16 mouse cellular contexts compared by ENCODE assay signal in genomic region chr12:117736130-117736529, GRCm38 (mm10).
DNase-seq lines count a peak whose midpoint lies in the region; ATAC-seq and TF ChIP-seq lines count a peak whose summit lies in the region.
"Had no signal": no experiment of that assay in that cellular context is flagged by ENCODE, and none has a peak within 500 bp of the region (broad histone marks: within the 10 kb centered on the region; RNA-seq: fewer than 3 reads in every experiment).

No protein-coding gene starts in this region.

- H3K36me3 ChIP-seq in heart, embryonic 10.5 days = 0 out of 2 replicates have a peak, but pooled peaks cover 3% of the 10 kb centered on the region
- peaks cover 15% of the 10 kb centered on the region for H3K36me3 ChIP-seq in midbrain, embryonic 14.5 days (ENCODE audit: control insufficient read depth, insufficient read depth, low read length)
- peaks cover 6% of the 10 kb centered on the region for H3K36me3 ChIP-seq in midbrain, postnatal 0 days (ENCODE audit: insufficient read depth, low read length)
- H3K36me3 ChIP-seq in hindbrain, embryonic 16.5 days (ENCODE audit: control insufficient read depth, insufficient read depth, low read length) = peaks cover under 1% of the 10 kb centered on the region; the same call in 1 of the 2 replicates
- H3K36me3 ChIP-seq: kidney, embryonic 15.5 days; liver, embryonic 13.5 days had no signal

- H3K4me3 ChIP-seq in heart, embryonic 10.5 days = no peak overlapping the region
- no peak overlapping the region for H3K4me3 ChIP-seq in midbrain, embryonic 14.5 days (replicated peaks; ENCODE audit: low read depth, low read length)
- no peak overlapping the region for H3K4me3 ChIP-seq in midbrain, postnatal 0 days (ENCODE audit: low read depth, low read length)
- H3K4me3 ChIP-seq in hindbrain, embryonic 16.5 days (ENCODE audit: low read length) = no peak overlapping the region
- no peak overlapping the region for H3K4me3 ChIP-seq in layer of hippocampus, adult 2 months
- H3K4me3 ChIP-seq: erythroblast, embryonic 14.5 days; kidney, embryonic 15.5 days; liver, embryonic 13.5 days; myocyte had no signal

- WGBS in heart, embryonic 10.5 days = 68% methylated on average over 3 of the region's 3 CpGs
- 94% methylated on average over 3 of the region's 3 CpGs for WGBS in midbrain, embryonic 14.5 days
- 91% methylated on average over 3 of the region's 3 CpGs for WGBS in midbrain, postnatal 0 days
- WGBS in hindbrain, embryonic 16.5 days = 88% methylated on average over 3 of the region's 3 CpGs

- DNase-seq in heart, embryonic 10.5 days (ENCODE audit: low spot score) = no peak
- no peak for DNase-seq in heart, adult 18-20 months
- no peak for DNase-seq in midbrain, embryonic 14.5 days
- DNase-seq in midbrain, postnatal 0 days (ENCODE audit: low spot score) = no peak
- DNase-seq in frontal cortex, postnatal 10 days (ENCODE audit: low spot score in 2 of 2) = no peak
- DNase-seq in layer of hippocampus, adult 2 months (ENCODE audit: low spot score in 2 of 2) = no peak
- DNase-seq in lung, postnatal 4 days = no peak
- DNase-seq: cerebellum, adult 11 months; embryo, embryonic 11 days; liver, embryonic 13.5 days; lung, postnatal 14 days had no signal

- peaks cover 42% of the 10 kb centered on the region for H3K4me1 ChIP-seq in heart, embryonic 10.5 days
- H3K4me1 ChIP-seq in midbrain, embryonic 14.5 days (ENCODE audit: control insufficient read depth, insufficient read depth, low read length) = peaks cover 19% of the 10 kb centered on the region
- H3K4me1 ChIP-seq in midbrain, postnatal 0 days (ENCODE audit: insufficient read depth, low read length) = 0 out of 2 replicates have a peak, but pooled peaks cover 5% of the 10 kb centered on the region
- peaks cover 5% of the 10 kb centered on the region for H3K4me1 ChIP-seq in hindbrain, embryonic 16.5 days (ENCODE audit: control insufficient read depth, insufficient read depth, low read depth, low read length)
- H3K4me1 ChIP-seq: liver, embryonic 13.5 days had no signal

- TF ChIP-seq CTCF in midbrain, postnatal 0 days (IDR thresholded peaks at IDR 0.05) = no peak
- no peak for TF ChIP-seq CTCF in layer of hippocampus, adult 2 months (conservative IDR thresholded peaks at IDR 0.05)

- H3K4me2 ChIP-seq in midbrain, embryonic 14.5 days (ENCODE audit: low read length) = no peak overlapping the region
- H3K4me2 ChIP-seq in midbrain, postnatal 0 days (ENCODE audit: low read depth, low read length, poor library complexity, severe bottlenecking) = no peak overlapping the region
- H3K4me2 ChIP-seq in hindbrain, embryonic 16.5 days (ENCODE audit: low read length) = no peak overlapping the region
- H3K4me2 ChIP-seq: kidney, embryonic 15.5 days; liver, embryonic 13.5 days had no signal

- H3K9me3 ChIP-seq in heart, embryonic 10.5 days = no peaks in the 10 kb centered on the region
- no peaks in the 10 kb centered on the region for H3K9me3 ChIP-seq in midbrain, embryonic 14.5 days (ENCODE audit: control insufficient read depth, low read length)
- H3K9me3 ChIP-seq in midbrain, postnatal 0 days (ENCODE audit: low read length) = no peaks in the 10 kb centered on the region
- no peaks in the 10 kb centered on the region for H3K9me3 ChIP-seq in hindbrain, embryonic 16.5 days (ENCODE audit: control insufficient read depth, low read length)
- H3K9me3 ChIP-seq: kidney, embryonic 15.5 days; liver, embryonic 13.5 days had no signal

- peak overlapping the region; percentile 62; the same call in 1 of the 2 replicates for H3K27ac ChIP-seq in heart, embryonic 10.5 days
- H3K27ac ChIP-seq in midbrain, embryonic 14.5 days (replicated peaks; ENCODE audit: low read depth, low read length) = peak overlapping the region; percentile 60
- no peak overlapping the region for H3K27ac ChIP-seq in midbrain, postnatal 0 days (ENCODE audit: low read depth, low read length)
- H3K27ac ChIP-seq in hindbrain, embryonic 16.5 days (ENCODE audit: low read depth, low read length) = 0 out of 2 replicates have a peak overlapping the region, but pooled peaks have one; percentile 2
- no peak overlapping the region for H3K27ac ChIP-seq in layer of hippocampus, adult 2 months
- H3K27ac ChIP-seq: kidney, embryonic 15.5 days; liver, embryonic 13.5 days had no signal

- H3K9ac ChIP-seq in midbrain, embryonic 14.5 days (replicated peaks; ENCODE audit: low read length) = no peak overlapping the region
- no peak overlapping the region for H3K9ac ChIP-seq in midbrain, postnatal 0 days (replicated peaks; ENCODE audit: low read length, poor library complexity, severe bottlenecking)
- no peak overlapping the region for H3K9ac ChIP-seq in hindbrain, embryonic 16.5 days (ENCODE audit: low read depth, low read length)
- H3K9ac ChIP-seq: kidney, embryonic 15.5 days; liver, embryonic 13.5 days had no signal

- H3K27me3 ChIP-seq in heart, embryonic 10.5 days (ENCODE audit: insufficient read depth, poor library complexity, severe bottlenecking) = no peaks in the 10 kb centered on the region
- H3K27me3 ChIP-seq in midbrain, embryonic 14.5 days (ENCODE audit: control insufficient read depth, insufficient read depth, low read length) = no peaks in the 10 kb centered on the region
- no peaks in the 10 kb centered on the region for H3K27me3 ChIP-seq in midbrain, postnatal 0 days (ENCODE audit: insufficient read depth, low read length)
- H3K27me3 ChIP-seq in hindbrain, embryonic 16.5 days (replicated peaks; ENCODE audit: control insufficient read depth, insufficient read depth, low read length) = no peaks in the 10 kb centered on the region
- H3K27me3 ChIP-seq: kidney, embryonic 15.5 days; liver, embryonic 13.5 days had no signal

- ATAC-seq in midbrain, embryonic 14.5 days (ENCODE audit: low FRiP score, low TSS enrichment) = no peak
- no peak for ATAC-seq in midbrain, postnatal 0 days (ENCODE audit: low FRiP score)
- no peak for ATAC-seq in hindbrain, embryonic 16.5 days
- ATAC-seq: activated CD4-positive, CD25-positive, alpha-beta regulatory T cell, adult 4 months had no signal

Comparison
In these comparisons a context has a peak if more than half of its experiments do, and no peak if none do; other contexts are left out.
1. H3K27ac ChIP-seq: peak in heart, embryonic 10.5 days (single experiment), midbrain, embryonic 14.5 days (single experiment) and hindbrain, embryonic 16.5 days (single experiment); none in midbrain, postnatal 0 days (single experiment) and layer of hippocampus, adult 2 months (single experiment).